Mouse (Mus musculus): ENCODE data around the gene Krtap5-1.
"Not testable (repeated sequence)": the region's sequence is repeated elsewhere in the genome, so short reads cannot be mapped to it uniquely, and the experiment has no call there.

Gene Krtap5-1

GRCm38 (mm10) chr7:142295418-142295817 lies 1.5 kb downstream of the Krtap5-1 start:
- DNase-seq: no peak

DNA sequence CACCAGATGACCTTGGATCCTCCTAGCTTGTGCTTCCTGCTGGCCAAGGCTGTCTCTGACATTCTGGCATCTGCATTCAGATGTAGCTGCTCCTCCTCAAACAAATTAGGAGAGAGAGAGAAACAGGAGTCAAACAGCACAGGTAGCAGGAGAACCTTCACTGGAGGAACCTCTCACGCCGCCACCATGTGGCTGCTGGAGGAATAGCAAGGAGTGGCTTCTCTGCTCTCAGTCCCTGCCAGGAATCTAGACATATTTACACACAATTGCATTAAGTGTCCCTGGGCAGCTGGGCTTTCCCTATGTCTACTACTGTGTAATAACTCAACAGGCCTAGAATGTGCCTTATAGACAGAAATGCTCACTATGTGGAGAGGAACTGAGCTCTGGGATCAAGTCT lies 3.1 kb downstream of the Krtap5-1 start:
- peak; percentile 46 for DNase-seq

DNA sequence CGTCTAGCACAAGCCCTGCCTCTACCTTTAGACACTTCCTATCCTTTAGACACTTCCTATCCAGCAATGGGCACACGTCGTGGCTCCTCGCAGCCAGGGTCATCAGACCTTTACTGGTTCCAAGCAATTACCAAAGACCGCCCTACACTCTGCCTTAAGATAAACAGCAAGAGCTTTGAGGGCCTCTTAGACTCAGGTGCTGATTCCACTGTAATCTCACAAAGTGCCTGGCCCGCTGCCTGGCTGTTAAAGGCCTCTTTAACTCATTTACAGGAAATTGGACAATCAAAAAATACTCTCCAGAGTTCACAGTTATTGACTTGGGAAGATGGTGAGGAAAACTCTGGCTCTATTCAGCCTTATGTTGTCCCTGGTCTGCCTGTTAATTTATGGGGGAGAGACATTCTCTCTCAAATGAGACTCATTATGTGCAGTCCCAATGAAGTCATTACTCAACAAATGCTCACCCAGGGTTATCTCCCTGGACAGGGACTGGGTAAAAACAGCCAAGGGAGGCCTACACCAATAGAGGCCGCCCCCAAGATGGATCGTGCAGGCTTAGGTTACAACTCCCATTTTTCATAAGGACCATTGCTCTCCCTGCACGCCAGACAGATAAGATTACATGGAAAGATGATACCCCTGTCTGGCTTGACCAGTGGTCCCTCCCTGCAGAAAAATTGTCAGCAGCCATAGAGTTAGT lies 10.9 kb downstream of the Krtap5-1 start:
- not testable (repeated sequence) for DNase-seq

DNA sequence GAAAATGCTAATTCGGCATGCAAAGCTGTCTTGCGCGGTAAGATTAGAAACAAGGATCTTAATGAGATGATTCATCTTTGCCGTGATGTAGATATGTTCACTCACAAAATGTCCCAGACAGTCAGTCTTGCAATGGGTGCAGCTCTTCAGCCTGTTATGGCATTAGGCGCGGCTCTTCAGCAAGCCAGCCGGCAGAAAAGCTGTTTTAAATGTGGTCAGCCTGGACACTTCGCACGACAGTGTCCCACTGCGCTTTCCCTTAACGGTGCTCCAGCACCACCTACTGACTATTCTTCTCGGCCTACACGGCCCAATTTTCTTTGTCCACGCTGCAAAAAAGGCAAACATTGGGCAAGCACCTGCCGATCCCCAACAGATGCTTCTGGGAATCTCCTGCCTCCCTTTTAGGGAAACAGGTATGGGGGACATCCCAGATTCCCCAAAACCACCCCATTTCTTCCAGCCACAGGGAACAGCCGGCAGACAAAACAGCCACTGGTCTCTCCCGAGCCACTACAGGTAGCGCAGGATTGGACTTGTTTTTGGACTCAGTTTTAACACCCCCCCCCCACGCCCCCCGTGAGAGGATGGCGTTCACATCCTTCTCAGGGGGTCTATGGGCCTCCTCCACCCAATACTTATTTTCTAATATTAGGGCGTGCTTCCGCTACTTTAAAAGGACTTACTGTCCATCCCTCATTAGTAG lies 11.6 kb downstream of the Krtap5-1 start:
- peak; percentile 62 for DNase-seq

DNA sequence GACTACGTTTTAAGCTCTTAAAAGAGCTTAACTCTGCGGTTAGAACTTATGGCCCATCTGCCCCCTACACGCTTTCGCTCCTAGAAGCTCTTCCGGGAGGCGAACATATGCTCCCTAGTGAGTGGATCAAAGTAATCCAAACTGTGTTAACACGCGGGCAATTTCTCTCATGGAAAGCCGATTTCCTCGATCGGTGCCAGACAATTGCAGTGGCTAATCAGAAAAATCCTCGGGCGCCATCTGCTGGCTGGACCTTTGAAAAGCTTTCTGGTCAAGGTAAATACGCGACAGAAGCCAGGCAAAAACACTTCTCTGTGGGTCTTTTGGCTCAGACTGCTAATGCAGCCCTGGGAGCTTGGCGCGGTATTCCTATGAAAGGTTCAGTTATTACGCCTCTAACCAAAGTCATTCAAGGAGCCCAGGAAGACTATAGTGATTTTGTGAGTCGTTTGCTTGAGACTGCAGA lies 12.3 kb downstream of the Krtap5-1 start:
- peak; percentile 97 for DNase-seq

GRCm38 (mm10) chr7:142284023-142284591 lies 12.8 kb downstream of the Krtap5-1 start:
- DNase-seq: peak; percentile 85

DNA sequence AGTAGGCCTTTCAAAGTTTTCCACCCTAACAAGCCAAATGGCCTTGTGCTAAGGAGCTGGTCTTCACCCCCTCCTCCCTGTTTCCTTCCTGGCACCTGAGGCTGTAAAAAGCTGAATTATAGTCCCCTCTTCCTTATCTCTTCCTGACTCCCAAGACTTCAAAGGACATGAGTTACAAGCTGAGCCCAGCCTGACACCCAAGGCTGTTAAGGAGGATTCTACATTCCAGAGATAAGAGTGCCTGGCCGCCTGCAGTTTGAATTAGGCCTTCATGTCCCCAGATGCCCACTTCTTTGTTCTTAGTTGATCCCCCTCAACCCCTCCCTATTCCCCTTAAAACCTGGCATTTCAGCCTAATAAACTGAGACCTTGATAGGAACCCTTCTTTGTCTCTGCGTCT lies 14.1 kb downstream of the Krtap5-1 start:
- not testable (repeated sequence) for DNase-seq

DNA sequence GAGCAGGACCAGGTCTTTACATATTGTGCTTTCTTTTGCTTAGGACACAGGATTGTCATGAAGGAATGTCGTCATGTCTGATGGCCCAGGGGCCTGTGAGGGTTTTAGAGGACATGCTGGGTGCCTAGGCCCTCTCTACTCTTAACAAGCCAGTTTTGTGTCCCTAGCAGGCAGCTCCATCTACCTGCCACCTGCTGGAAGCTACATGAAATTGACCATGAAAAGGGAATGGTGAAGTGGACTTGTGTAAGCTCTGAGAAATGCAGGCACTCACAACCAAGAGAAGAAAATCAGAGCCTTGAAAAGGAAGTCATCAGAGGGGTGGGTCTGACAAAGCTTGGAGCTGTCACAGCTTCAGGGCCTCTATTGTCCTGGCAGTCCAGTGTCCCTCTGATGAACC lies 17.6 kb downstream of the Krtap5-1 start:
- not testable (repeated sequence) for DNase-seq

DNA sequence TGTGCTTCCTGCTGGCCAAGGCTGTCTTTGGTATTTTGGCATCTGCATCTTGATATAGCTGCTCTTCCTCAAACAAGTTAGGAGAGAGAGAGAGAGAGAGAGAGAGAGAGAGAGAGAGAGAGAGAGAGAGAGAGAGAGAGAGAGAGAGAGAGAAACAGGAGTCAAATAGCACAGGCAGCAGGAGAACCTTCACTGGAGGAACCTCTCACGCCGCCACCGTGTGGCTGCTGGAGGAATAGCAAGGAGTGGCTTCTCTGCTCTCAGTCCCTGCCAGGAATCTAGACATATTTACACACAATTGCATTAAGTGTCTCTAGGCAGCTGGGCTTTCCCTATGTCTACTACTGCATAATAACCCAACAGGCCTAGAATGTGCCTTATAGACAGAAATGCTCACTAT lies 18.7 kb downstream of the Krtap5-1 start:
- peak; percentile 72 for DNase-seq

DNA sequence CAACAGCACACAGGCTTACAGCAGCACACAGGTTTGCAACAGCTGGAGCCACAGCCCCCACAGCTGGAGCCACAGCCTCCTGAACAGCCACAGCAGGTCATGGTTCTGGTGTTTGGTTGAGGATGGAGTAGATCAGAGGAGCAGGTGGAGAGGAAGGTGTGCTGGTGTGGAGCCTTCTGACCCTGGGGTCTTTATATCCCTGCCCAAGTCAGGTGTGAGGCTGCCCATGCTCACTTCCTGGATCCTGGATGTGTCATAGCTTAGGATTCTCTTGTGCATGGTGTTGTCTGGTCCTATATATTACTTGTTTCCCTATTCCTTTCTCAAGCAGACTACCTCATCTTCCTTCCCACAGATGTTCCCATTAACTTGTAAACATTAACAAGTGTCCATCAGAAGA lies 22.7 kb downstream of the Krtap5-1 start, which contains the start of gene Gm4559:
Gene Gm4559 (minus strand): TSS at position 101 of the 400 bp plus-strand sequence.
- DNase-seq: not testable (repeated sequence)

GRCm38 (mm10) chr7:142258254-142258653 lies 38.7 kb downstream of the Krtap5-1 start, which contains the start of gene Gm2431:
Gm2431 (minus strand) TSS chr7:142258354.
- not testable (repeated sequence) for DNase-seq

- peak; percentile 55 for DNase-seq
These were observed 41.4 kb downstream of the Krtap5-1 start for GRCm38 (mm10) chr7:142255517-142255916.

DNA sequence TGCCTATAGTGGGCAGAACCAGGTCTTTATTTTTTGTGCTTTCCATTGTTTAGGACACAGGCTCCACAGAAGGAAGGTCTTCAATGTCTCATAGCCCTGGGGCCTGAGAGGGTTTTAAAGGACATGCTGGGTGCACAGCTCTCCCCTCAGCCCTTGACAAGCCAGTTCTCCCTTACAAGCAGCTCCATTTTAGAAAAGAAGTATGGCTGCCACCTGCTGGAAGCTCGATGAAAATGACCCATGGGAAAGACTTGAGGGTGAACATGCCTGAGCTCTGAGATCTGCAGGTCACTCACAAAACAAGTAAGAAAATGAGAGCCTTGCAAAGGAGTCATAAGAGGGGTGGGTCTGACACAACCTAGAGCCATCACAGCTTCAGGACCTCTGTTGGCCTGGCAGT lies 47.1 kb downstream of the Krtap5-1 start:
- DNase-seq: peak; percentile 68

Data from retina, postnatal 1 day (tissue).